Mouse (Mus musculus) erythroid progenitor cell, adult 5-6 weeks (primary cell): ENCODE results near the gene Wdr5. TPM values are rescaled to one million over a fixed set of nuclear protein-coding genes. Genes with fewer than 3 reads are reported as not detected.
"Not testable (repeated sequence)": the region's sequence is repeated elsewhere in the genome, so short reads cannot be mapped to it uniquely, and the experiment has no call there.

Experiments used
- ATAC-seq: replicated peaks from 2 replicates; pipeline ENCODE4 v1.8.0; 2016; ENCODE audit warnings: moderate number of reproducible peaks, mild to moderate bottlenecking, moderate TSS enrichment, inconsistent platforms; ENCODE audit not compliant: poor library complexity, low FRiP score, severe bottlenecking
- total RNA-seq, 2 experiments: library from RNA; stranded (forward) in 1 of 2; stranded (reverse) in 1 of 2; fragments of 150-400 nt in 1 of 2; fragments of 186-747, 209-891 nt in 1 of 2; gene quantifications; 2 replicates each; pipeline versions ENCODE4 v1.2.3 to v1.2.4; 2015 to 2017; ENCODE audit warnings: low replicate concordance in 2 of 2

Gene Wdr5
- total RNA-seq, 2 experiments from 2014 or later: 13.6 to 18.9 TPM

- not testable (repeated sequence) for ATAC-seq
Observed at GRCm38 (mm10) chr2:27546041-27546440, 31.1 kb downstream of the Wdr5 start.

- no peak for ATAC-seq
Observed at GRCm38 (mm10) chr2:27547326-27547725, 32.4 kb downstream of the Wdr5 start.

GRCm38 (mm10) chr2:27547986-27548385 is 33.0 kb downstream of the Wdr5 start:
- no peak for ATAC-seq

DNA sequence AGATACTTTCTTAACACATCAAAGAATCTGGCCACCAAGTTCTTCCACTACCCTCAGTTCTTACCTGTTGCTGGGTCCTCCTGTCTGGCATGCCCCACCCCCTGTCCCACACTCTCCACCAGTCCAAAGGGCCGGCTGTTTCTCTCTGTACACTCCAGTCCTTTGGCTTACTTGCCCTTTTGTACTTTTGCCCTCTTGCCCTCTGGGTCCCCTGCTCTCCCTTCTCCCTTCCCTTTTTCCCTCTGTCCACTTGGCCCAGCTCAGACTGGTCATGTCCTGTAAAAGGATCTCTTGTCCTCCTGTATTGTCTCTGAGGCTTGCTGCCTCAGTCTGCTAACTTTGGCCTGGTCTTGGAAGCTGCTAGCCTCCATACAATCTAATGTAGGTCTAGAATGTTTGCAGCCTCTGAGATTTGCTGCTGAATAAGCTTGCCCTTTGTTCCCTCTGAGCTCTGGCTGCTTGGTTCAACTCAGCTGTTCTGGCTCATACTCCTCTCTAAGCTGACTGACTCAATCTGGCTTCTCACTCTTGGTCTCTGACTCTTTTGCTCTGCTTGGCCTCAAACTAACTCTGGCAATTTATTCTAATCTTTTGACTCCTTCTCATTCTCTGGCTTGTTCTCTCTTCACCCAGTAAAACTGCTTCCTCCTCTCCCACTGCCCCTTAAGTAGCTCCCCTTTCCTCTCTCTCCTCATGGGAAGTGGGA is 33.9 kb downstream of the Wdr5 start:
- ATAC-seq: no peak

- no peak for ATAC-seq
Observed at GRCm38 (mm10) chr2:27552620-27553287, 37.8 kb downstream of the Wdr5 start.

GRCm38 (mm10) chr2:27554308-27554707 is 39.4 kb downstream of the Wdr5 start:
- no peak for ATAC-seq

DNA sequence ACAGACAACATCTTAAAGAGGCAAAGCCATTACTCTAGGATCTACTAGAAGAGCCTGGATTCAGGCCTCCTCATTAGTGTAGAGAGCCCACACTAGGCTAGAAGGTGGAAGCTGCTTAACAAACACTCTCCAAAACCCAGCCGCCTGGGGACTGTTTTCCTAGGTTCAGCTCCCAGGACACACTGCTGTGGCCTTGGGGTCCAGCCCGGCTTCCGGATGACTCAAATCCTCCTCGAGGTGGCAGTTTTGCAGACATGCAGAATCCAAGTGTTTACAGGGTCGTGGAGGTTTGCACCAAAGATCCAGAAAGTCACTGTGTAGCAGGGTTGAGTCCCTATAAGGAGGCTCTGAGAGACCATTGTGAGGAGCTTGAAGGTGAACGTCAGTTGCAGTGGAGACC is 42.0 kb downstream of the Wdr5 start:
- no peak for ATAC-seq

DNA sequence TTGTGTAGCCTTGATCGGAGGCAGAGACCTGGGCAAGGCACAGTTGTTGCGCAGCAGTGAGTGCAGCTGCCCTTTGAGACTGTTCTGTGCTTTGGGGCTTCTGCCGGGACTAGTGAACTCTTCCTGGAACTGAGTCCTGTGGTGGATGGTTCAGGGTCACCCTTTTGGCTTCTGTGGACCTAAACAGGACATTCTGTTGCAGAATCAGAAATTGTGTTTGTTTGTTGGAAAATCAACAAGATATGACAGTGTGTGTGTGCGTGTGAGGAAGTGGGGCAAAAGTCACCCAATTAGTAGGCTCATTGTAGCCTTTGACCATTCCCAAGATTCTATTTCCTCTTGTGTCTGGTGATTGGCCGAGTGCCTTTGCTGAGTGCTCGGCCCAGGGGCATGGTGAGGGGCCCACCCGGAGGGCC is 45.8 kb downstream of the Wdr5 start:
- no peak for ATAC-seq

- ATAC-seq: no peak
Observed at GRCm38 (mm10) chr2:27561159-27561558, 46.2 kb downstream of the Wdr5 start.

- ATAC-seq: no peak
Observed at GRCm38 (mm10) chr2:27561829-27562228, 46.9 kb downstream of the Wdr5 start.

GRCm38 (mm10) chr2:27563641-27564148 is 48.7 kb downstream of the Wdr5 start:
- no peak for ATAC-seq

- no peak for ATAC-seq
Observed at GRCm38 (mm10) chr2:27564694-27565093, 49.7 kb downstream of the Wdr5 start.

GRCm38 (mm10) chr2:27565316-27566103 is 50.6 kb downstream of the Wdr5 start:
- no peak for ATAC-seq

- no peak for ATAC-seq
Observed at GRCm38 (mm10) chr2:27570856-27571255, 55.9 kb downstream of the Wdr5 start.

DNA sequence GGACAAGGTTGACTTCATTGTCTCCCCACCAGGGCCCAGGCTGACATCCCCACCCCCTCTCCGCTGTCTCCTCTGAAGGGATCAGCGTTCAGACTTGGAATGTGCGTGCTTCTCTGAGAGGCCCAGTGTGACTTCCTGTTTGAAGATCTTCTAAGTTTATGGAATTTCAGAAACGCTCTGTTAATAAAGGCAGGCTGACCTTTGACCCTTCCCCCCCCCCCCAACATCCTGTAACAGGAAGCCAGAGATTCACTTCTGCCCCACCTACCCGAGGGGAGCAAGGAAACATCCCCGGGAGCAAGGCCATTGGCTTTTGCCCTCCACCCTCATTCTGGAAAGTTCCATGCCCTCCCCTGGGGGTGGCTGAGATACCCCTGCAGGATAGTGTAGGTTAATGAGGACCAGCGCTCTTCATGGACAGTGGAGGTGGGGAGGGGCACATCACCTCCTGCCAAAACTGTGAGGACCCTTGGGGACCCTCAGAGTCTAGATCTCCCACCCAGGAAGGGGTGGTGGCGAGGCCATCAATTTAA is 57.4 kb downstream of the Wdr5 start:
- no peak for ATAC-seq

DNA sequence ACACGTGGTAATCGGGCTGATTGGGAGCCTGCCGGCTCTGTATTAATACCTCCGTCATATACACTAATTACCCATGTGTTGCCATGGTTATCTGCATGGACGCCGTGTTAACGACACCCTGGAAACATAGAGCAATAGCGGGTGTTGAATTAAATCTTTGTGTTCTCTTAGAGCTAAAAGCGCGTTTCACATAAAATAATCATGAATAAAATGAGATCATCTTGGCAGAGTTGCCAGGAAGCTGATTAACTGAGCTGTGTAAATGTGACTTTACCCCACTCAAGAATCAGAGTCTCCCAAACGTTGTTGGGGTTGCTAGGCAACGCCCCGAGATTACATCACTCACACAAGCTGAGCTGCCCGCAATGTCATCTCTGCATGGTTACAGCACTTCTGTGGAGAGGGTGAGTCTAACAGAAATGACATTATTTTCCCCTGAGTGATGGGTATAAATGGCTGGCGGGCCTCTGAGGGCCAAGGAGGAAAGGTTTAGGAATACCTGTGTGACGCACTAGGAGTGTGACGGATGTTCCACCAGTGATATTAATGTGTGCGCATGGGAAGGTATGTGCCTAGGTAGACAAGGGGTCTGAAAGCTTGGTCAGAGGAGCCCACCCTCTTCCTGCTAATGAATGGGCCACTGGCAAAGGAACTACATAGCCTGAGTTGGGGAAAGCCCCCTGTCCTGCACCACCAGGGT is 58.1 kb downstream of the Wdr5 start:
- no peak for ATAC-seq

DNA sequence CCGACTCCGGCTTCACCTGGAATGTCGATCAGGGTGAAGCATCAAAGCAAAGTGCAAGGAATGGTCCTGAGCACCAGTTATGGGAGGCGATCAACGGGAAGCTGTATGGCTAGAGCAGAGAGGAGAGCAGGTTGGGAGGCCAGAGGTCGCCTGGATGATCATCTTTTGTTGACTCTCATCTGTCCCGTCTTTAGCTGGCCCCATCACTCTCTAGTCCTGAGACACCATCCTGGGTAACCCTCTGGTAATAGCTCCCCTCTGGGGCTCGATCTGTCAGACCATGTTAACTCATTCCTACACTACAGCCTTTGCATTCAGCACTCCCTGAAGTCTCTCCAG is 58.6 kb downstream of the Wdr5 start:
- ATAC-seq: no peak

- ATAC-seq: no peak
Observed at GRCm38 (mm10) chr2:27576416-27576815, 61.5 kb downstream of the Wdr5 start.

GRCm38 (mm10) chr2:27578552-27578951 is 63.6 kb downstream of the Wdr5 start:
- no peak for ATAC-seq

GRCm38 (mm10) chr2:27582112-27582511 is 67.2 kb downstream of the Wdr5 start:
- 0 out of 2 replicates have a peak, but pooled peaks have one; percentile 20 for ATAC-seq
